Mouse (Mus musculus): Measurements from ENCODE around the gene Abhd17c.

GRCm38 (mm10) chr7:84073856-84074255 is 77.8 kb downstream of the Abhd17c start:
- TF ChIP-seq CTCF (IDR thresholded peaks at IDR 0.05; ENCODE audit: low read depth, low read length): no peak
- no peak for TF ChIP-seq POLR2A (IDR thresholded peaks at IDR 0.05; ENCODE audit: borderline replicate concordance, low read depth, low read length)
